Mouse (Mus musculus) heart, adult 2 months (tissue): Measurements from ENCODE around the gene Sf3b1.
A peak's percentile ranks its signal among the peaks of the same experiment; 100 is the strongest.

Source experiments
- CTCF ChIP-seq: fragments of 200-600 bp; IDR thresholded peaks from 2 replicates; pipeline ENCODE4 v1.8.1; 2022; ENCODE audit warnings: antibody characterized with exemption, mild to moderate bottlenecking, moderate library complexity
- EP300 ChIP-seq: fragments of 200-500 bp; IDR thresholded peaks from 2 replicates; pipeline ENCODE4 v1.6.1; 2011; ENCODE audit warnings: low read depth, low read length, control low read depth; ENCODE audit not compliant: insufficient read depth
- POLR2A ChIP-seq: fragments of 200-500 bp; IDR thresholded peaks from 2 replicates; pipeline ENCODE4 v1.6.1; 2011; ENCODE audit warnings: mild to moderate bottlenecking, low read depth, low read length, control low read depth; ENCODE audit not compliant: insufficient read depth

DNA sequence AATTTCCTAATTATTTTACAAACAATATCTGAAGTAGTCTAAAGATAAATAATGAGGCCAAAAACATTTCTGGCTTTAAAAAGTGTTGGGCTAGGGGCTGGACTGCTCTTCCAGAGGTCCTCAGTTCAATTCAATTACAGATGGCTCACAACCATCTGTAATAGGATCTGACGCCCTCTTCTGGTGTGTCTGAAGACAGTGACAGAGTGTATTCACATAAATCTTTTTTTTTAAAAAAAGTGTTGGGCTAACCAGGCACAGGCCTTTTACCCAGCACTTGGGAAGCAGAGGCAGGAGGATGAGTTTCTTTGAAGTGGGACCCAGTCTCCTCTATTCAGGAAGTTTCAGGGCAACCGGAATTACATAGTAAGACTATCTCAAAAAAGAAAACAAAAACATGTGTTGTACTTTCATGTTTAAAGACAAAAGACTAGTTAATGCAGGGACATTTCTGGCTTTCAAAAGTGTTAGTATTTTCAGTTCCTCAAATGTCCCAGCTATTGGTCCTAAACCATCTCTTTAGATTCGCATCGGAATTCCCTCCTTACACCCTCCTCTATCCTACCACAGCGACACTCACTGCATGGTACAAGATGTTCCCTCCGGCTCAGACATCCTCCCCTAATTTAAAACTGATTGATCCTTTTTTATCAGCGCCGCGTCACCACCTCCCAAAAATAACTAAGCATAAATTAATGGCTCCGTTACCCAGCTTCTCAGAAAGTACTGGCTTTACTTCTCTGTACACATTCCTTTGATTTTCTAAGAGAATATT lies 1.4 kb downstream of the Sf3b1 start:
- TF ChIP-seq CTCF: peak; percentile 23; the same call in 1 of the 2 replicates
- TF ChIP-seq EP300: no peak
- 0 out of 2 replicates have a peak, but pooled peaks have one; percentile 15 for TF ChIP-seq POLR2A
